Mouse (Mus musculus) ES-Bruce4 (cell line): ENCODE results near the gene Tbc1d22a. TPM values are rescaled to one million over a fixed set of nuclear protein-coding genes. Genes with fewer than 3 reads are reported as not detected.

Source experiments
- H3K27ac ChIP-seq: 2 replicates; pipeline ENCODE4 v1.5.1; 2012; ENCODE audit warnings: low read length, inconsistent platforms; ENCODE audit not compliant: insufficient read depth
- H3K27me3 ChIP-seq: 2 replicates; pipeline ENCODE4 v1.6.1; 2012; ENCODE audit warnings: mild to moderate bottlenecking, low read length, inconsistent platforms; ENCODE audit not compliant: control insufficient read depth, poor library complexity, insufficient read depth, severe bottlenecking
- H3K36me3 ChIP-seq: 2 replicates; pipeline ENCODE4 v1.6.1; 2012; ENCODE audit warnings: inconsistent platforms, mild to moderate bottlenecking, low read length, moderate library complexity; ENCODE audit not compliant: control insufficient read depth, poor library complexity, insufficient read depth, severe bottlenecking
- H3K4me1 ChIP-seq: one replicate; pipeline ENCODE4 v1.8.1; 2011; ENCODE audit warnings: low read length; ENCODE audit not compliant: control insufficient read depth, insufficient read depth
- H3K4me3 ChIP-seq: 2 replicates; pipeline ENCODE4 v1.5.1; 2011; ENCODE audit warnings: low read depth, mild to moderate bottlenecking, low read length
- H3K9ac ChIP-seq: 2 replicates; pipeline ENCODE4 v1.6.1; 2012; ENCODE audit warnings: low read depth, mild to moderate bottlenecking, inconsistent platforms; ENCODE audit not compliant: poor library complexity, severe bottlenecking
- H3K9me3 ChIP-seq: replicated peaks from 2 replicates; pipeline ENCODE4 v1.6.1; 2012; ENCODE audit warnings: mild to moderate bottlenecking, low read length, inconsistent platforms; ENCODE audit not compliant: control insufficient read depth, poor library complexity, insufficient read depth, severe bottlenecking
- CTCF ChIP-seq: IDR thresholded peaks from one replicate; pipeline ENCODE4 v1.8.1; 2011; ENCODE audit warnings: low read depth, low read length
- EP300 ChIP-seq: IDR thresholded peaks from 2 replicates; pipeline ENCODE4 v1.6.1; 2011; ENCODE audit warnings: low read depth, low read length; ENCODE audit not compliant: insufficient read depth
- POLR2A ChIP-seq: IDR thresholded peaks from one replicate; pipeline ENCODE4 v1.8.1; 2011; ENCODE audit warnings: low read length; ENCODE audit not compliant: insufficient read depth
- polyA plus RNA-seq: library from polyadenylated mRNA; stranded (reverse); fragments of >200 nt; gene quantifications from 2 replicates; pipeline ENCODE4 v1.2.4, GENCODE M21; 2011; ENCODE audit warnings: low read depth; ENCODE audit not compliant: missing spikeins, insufficient read depth, insufficient read length

The Tbc1d22a gene
- polyA plus RNA-seq, 1 experiment: 14.1 TPM

DNA sequence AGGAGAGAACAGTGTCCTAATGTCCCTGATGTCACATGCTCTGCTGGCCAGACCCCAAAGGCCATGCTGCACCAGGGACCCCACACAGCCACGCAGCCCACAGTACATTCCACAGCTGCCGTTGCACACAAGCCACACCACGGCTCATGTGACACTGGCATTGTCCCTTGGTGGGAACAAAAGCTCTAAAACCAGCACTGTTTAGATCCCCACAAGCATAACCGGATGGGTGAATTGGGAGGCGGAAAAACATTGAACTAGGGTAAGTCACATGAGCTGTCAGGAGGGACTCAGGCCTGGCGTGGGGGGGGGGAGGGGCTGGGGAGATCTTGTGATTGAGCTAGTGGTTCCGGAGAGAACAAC lies 45.8 kb upstream of the Tbc1d22a start:
- TF ChIP-seq POLR2A (no peak), EP300 (0 out of 2 replicates have a peak, but pooled peaks have one; percentile 14)
- H3K27ac ChIP-seq: no peak overlapping the region

DNA sequence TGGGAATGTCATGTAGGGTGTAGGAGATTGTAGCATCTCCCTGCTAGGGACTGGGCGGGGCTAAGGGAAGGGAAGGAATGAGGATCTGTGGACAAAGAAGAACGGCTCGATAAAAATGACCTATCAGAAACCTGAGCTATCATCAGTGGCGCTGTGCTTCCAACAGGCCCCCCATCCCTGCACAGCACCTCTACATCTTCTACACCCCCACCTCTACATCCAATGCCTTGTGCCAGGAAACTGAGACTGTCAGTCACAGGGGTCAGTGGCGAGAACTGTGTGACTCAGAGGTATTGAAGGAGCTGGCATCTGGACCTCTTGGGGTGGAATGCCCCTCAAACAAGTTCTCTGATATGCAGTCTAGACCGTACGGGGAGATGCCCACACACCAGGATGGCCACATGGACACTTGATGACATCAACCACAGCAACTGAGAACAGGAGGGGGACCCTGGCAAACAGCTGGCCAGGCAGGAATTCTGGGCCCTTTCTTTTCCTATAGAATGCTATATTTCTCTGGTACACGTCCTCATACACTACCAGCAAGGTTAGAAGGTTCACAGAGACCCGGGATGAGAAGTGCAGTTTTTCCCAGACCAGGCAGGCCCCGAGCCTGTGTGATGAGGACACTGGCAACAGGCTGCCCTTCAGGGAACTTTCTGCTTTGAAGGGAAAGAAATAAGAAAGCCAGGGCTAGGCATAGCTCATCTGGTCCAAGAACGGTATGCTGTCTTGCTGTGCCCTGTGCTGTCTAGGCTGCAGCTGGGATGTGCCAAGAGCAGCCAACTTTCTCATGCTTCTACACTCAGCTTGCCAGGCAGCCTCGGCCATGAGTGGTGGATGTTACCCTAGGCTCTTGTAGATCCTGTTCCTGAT lies 45.1 kb upstream of the Tbc1d22a start:
- no peaks in the 10 kb centered on the region for H3K27me3 ChIP-seq

More for the DNA sequence above, 45.8 kb upstream of the Tbc1d22a start:
- Histone ChIP-seq H3K9me3 (no peaks in the 10 kb centered on the region), H3K4me1 (peaks cover 2% of the 10 kb centered on the region), H3K27me3 (no peaks in the 10 kb centered on the region), H3K9ac (no peak overlapping the region), H3K4me3 (no peak overlapping the region), H3K36me3 (no peaks in the 10 kb centered on the region)

DNA sequence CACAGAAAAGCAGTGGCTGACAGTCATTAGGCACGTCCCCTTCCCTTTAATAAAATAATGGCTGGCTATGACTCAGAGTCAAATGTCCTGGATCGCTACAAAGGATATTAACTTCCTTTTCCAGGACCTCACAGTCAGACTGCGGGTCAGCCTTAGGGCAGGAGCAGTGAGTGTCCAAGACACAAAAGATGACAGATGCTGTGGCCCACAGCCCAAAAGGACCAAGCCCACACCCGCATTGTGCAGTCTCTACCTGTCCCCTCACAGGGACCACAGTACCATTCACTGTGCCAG lies 44.5 kb upstream of the Tbc1d22a start:
- TF ChIP-seq EP300 (no peak), CTCF (no peak), POLR2A (no peak)
- H3K27ac ChIP-seq: no peak overlapping the region
- peaks cover 2% of the 10 kb centered on the region for H3K4me1 ChIP-seq

More for the DNA sequence above, 45.1 kb upstream of the Tbc1d22a start:
- peaks cover 2% of the 10 kb centered on the region for H3K4me1 ChIP-seq
- no peak overlapping the region for H3K27ac ChIP-seq
- no peaks in the 10 kb centered on the region for H3K36me3 ChIP-seq
- no peaks in the 10 kb centered on the region for H3K9me3 ChIP-seq
- H3K4me3 ChIP-seq: no peak overlapping the region
- no peak overlapping the region for H3K9ac ChIP-seq
- TF ChIP-seq CTCF (no peak), EP300 (no peak), POLR2A (no peak)

DNA sequence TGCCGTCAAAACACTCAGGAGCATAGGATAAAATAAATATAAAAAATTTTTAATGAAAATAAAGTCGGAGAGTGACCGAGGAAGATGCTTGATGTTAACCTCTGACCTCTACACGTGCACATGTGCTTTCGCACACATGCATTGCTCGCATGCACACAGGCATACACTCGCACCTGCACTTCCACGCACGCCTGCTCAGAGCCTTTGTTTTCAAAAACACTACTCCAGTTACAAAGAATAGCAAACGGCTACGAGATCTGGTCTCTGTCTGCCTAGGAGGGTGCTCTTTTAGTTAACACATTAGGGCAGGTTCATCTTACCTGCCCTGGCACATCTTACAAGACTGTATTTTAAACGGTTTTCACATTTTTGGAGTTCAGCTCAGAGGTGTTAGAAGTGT lies 42.9 kb upstream of the Tbc1d22a start:
- Histone ChIP-seq H3K27me3 (no peaks in the 10 kb centered on the region), H3K9me3 (no peaks in the 10 kb centered on the region), H3K36me3 (no peaks in the 10 kb centered on the region), H3K9ac (no peak overlapping the region), H3K27ac (no peak overlapping the region), H3K4me1 (peaks cover 2% of the 10 kb centered on the region), H3K4me3 (no peak overlapping the region)
- TF ChIP-seq POLR2A (no peak), CTCF (no peak), EP300 (no peak)

More for the DNA sequence above, 44.5 kb upstream of the Tbc1d22a start:
- H3K9ac ChIP-seq: no peak overlapping the region
- no peaks in the 10 kb centered on the region for H3K36me3 ChIP-seq
- no peak overlapping the region for H3K4me3 ChIP-seq
- no peaks in the 10 kb centered on the region for H3K9me3 ChIP-seq
- no peaks in the 10 kb centered on the region for H3K27me3 ChIP-seq

DNA sequence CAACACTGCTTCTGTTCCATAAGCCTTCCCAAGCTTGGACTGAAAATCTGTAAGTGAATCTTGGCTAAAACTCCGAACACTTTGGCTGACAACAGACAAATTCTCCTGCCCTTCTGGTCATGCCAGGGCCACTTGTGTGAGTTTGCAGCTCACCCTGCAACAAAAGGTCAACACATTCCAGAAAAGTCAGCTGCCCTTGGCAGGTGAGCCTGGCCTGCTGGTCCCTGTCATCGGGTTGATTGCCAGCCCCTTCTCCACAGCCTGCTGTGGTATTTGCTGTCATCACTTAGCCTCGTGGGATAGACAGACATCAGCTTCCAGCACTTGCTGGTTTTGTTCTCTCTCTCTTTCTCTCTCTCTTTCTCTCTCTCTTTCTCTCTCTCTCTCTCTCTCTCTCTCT lies 42.1 kb upstream of the Tbc1d22a start:
- no peak for TF ChIP-seq POLR2A
- no peak for TF ChIP-seq EP300
- no peak for TF ChIP-seq CTCF
- no peaks in the 10 kb centered on the region for H3K36me3 ChIP-seq
- no peak overlapping the region for H3K9ac ChIP-seq
- H3K9me3 ChIP-seq: no peaks in the 10 kb centered on the region
- H3K27me3 ChIP-seq: no peaks in the 10 kb centered on the region
- H3K27ac ChIP-seq: no peak overlapping the region
- H3K4me3 ChIP-seq: no peak overlapping the region
- peaks cover 2% of the 10 kb centered on the region for H3K4me1 ChIP-seq

DNA sequence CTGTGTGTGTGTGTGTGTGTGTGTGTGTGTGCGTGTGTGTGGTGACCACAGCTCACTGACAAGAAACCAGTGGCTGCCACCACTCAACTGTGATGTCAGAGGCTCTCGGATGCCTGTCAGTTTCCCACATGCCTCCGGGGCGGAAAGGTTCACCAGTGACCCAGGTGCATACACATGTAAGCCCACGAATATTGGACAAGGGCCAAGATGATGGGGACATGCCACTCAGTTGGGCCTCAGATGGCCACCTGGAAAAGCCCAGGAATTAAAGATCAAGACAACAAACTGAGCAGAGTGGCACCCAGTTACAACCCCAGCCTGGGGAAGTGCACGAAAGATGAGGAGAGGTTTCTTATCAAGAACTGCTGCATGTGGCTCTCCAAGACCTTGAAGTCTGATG lies 41.7 kb upstream of the Tbc1d22a start:
- Histone ChIP-seq H3K9me3 (no peaks in the 10 kb centered on the region), H3K27me3 (no peaks in the 10 kb centered on the region), H3K36me3 (no peaks in the 10 kb centered on the region), H3K9ac (no peak overlapping the region), H3K4me3 (no peak overlapping the region), H3K4me1 (peaks cover 2% of the 10 kb centered on the region), H3K27ac (no peak overlapping the region)
- no peak for TF ChIP-seq POLR2A
- TF ChIP-seq EP300: no peak
- no peak for TF ChIP-seq CTCF
